Mouse (Mus musculus): Measurements from ENCODE around the gene Kcnd3. TPM values are rescaled to one million over a fixed set of nuclear protein-coding genes. Genes with fewer than 3 reads are reported as not detected.

Gene Kcnd3
- total RNA-seq, 4 experiments from 2014 or later, result 5.2 to 15.0 (median 10.0) TPM

DNA sequence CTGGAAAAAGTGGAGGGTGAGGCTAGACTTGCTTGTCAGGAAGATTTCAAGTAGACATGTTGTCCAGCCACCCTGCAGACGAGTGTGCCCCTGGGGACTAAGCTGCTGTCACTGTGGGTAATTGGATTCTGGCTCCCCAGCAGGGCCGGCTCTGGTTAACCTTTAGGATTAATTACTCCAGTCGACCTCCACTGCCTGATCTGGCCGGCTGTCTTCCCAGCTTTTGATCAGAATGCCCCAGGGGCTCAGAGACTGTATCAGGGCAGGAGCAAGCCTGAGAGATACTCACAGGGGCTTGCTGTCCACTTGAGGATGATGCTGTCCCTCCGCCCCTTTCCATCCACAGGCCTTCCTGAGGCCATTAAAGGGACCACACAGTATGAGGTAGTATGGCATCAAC lies 77.6 kb downstream of the Kcnd3 start:
- DNase-seq, result no peak

DNA sequence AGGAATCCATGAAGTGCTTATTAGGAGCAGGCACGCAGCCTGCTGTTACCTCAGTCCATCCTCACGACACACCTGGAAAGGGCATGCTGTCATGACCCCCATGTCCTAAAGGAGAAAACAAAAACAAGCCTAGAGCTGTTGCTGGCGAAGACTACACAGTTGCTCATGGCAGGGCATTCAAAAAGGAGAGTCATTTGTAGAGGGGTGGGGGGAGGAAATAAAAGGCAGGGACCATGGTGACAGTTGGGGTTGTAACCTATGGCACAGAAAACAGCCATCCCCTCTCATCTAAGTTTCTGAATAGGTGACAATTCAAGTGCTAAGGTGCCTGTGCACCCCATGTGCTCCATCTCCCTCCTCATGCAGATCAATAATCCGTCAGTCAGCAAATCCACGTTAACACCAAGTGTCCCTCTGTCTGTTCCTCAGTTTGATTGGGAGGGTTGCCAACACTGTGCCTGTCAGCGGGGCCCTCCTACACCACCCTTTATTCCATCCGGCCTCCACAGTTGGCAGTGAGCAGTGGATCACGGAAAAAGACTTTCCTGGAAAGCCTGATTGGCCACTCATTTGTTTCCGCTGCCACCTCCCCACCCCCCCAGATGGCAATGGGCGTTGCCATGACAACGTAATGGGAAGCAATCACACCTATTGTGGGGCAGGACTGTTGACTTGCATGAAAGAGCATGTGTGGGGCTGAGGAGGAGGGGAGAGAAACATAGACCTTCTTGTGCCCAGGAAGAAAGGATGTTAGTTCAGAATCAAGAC lies 78.4 kb downstream of the Kcnd3 start:
- DNase-seq, result no peak

DNA sequence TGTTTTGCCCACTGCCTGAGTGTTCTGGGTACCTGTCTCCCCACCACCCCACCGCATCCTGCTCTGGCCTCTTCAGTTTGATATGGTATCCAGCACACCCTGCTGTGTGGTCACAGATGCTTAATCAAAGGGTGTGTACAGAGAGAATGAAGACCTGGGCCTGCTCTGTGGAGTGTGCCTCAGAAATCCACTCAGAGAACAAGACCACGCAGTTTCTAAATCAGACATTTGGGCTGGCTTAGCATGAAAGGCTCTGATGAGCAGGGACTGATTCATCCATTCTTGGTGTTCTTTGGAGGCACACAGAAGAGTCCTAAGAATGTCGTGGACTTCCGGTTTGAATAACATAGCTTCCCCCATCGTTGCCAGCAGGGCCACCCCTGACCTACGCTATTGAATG lies 86.3 kb downstream of the Kcnd3 start:
- no peak for DNase-seq

GRCm38 (mm10) chr3:105538819-105539607 lies 86.9 kb downstream of the Kcnd3 start:
- DNase-seq, result no peak

GRCm38 (mm10) chr3:105542741-105543140 lies 90.6 kb downstream of the Kcnd3 start:
- no peak for DNase-seq

DNA sequence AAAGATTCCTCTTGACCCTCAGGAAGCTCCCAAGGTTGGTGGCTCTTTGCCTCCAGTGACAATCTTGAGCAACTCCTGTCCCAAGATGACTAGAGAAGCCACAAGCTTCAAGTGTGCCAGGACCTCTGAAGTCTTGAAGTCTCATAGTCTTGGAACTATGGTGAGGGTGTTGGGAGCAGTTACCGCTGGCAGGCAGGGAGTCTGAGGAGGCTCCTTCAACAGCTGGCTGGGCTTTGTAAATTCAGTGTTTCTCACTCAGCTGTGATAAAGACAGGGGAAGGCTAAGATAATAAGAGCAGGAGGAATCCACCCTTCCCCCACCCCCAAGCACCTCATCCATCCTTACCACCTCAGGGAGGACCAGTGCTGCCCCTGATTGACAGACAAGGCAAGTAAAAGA lies 92.0 kb downstream of the Kcnd3 start:
- no peak for DNase-seq

DNA sequence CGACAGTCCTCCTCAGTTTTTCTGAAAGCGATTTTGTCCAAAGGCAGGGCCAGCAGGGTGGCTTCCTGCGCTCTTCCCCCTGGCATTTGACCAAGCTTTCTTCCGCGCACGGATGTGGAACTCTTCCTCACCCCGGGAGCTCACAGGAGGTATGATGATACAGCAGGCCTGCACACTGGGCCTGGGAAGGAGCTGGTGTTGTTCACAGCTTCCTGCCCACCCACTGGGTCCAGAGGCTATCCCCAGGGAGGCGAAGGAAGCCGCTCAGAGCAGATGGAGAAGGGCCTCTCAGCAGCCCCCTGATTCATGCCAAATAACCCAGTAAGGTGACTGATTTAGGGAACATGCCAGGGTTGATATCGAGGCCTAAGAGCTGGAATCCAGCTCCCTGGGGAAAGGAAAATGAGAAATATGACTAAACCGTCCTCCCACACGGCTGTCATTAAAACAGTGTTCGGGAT lies 94.5 kb downstream of the Kcnd3 start:
- no peak for DNase-seq

- no peak for DNase-seq
These were observed 96.1 kb downstream of the Kcnd3 start for GRCm38 (mm10) chr3:105548074-105548771.

DNA sequence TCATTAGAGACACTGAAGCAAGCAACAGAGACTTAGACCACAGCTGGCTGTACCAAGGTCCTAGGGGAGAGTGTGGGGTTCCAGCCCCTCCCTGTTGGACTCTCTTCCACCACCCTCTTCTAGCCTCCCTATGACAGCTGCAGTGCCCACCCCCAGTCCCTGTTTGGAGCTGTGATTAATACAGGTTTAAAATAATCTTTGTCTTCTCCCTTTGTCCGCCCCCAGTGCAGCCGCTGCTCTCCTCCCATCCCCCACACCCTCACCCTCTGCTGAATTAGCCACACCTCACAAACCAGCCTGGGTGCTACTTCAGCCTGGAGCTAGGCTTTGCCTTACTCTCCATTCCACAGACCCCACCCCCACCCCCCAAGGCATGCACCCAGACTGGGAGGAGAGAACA lies 107.3 kb downstream of the Kcnd3 start:
- DNase-seq, result no peak

- DNase-seq, result no peak
These were observed 114.8 kb downstream of the Kcnd3 start for GRCm38 (mm10) chr3:105566973-105567372.

DNA sequence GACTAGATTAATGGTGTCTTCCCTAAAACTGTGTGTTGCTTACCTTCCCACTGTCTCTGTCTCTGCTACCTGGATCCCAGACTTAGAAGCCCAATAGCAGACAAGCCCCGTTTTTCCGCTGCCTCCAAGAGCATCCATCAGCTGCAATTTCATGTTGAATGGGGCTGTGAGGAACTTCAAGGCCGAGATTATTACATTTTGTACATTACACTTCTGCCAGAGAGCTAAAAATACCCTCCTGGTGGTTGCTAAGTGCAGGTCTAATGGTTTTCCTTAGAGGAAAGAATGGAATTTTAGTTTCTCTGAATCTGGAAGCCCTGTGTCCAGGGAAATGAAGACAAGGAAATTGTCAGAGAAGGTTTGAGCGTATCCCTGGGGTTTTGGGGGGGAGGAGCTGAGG lies 115.3 kb downstream of the Kcnd3 start:
- DNase-seq, result no peak

DNA sequence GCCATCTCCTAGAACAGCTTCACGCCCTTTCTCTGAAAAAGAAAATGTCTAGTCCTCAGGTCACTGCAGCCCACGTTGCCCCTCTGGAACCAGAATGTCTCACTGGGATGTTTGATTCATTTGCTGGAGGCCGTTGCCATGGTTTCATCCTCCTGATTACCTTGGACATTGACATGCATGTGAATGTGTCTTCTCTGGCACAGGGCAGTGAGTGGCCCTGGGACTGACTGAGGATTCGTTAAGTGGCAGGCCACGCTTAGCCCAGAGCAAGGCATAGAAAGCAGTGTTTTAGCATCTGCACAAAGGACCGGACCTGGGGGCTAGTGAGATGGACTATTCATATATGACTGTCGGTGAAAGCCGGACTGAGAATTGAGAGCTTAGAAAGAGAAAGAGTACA lies 116.3 kb downstream of the Kcnd3 start:
- no peak for DNase-seq

DNA sequence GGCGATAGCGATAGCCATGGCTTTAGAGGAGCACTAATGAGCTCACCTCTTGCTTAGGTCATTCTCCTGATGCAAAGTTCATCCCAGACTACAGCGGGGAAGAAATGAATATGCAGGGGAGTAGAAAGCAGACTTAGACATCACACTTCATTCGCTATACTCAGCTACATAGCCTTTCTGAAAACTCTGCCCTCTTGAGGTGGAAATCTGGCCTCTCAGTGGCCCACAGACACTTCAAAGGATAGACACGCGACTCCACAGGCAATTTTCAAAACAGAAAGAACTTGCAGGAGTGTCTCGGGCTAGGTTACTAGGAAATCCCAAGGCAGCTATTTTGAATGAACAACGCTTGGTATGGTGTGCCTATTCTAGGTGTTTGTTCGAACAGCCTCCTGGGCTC lies 116.7 kb downstream of the Kcnd3 start:
- DNase-seq, result no peak

DNA sequence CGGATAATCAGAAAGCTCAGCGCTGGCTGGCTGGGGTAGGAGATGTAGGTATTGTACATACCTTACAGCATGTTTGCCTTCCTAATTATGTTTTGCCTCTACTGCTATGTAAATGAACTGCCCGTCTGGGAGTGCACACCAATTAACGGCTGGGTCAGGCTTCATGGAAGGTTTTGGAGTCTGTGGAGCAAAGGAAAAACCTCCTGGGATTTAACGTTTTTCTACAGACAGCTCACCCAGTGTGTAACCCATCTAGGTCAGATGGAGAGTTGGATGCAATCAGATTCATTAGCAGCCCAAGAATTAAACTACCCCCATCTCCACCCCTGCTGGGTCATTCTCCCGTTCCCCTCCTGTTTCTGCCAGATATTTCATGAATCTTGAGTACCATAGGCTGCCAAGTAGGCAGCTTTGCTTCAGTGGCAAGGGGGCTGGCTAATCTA lies 117.2 kb downstream of the Kcnd3 start:
- DNase-seq, result no peak

GRCm38 (mm10) chr3:105569950-105570349 lies 117.8 kb downstream of the Kcnd3 start:
- DNase-seq, result no peak

DNA sequence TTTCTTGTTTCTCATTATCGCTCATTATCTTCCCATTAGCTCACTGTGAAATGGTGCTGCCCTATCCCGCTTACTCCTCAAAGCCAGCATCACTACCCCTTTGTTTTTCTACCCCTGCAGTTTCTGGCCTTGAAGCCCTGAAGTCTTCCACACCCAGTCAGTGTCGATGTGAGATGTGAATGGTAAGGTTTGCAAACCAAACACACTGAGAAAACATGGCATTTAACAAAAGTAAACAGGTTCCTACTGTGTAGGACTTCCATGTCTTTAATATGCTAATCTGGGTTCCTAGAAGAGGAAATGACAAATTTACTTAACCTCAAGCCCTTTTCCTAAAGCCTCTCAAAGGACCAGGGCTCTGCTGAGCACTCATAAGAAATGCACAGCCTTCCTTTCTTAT lies 118.7 kb downstream of the Kcnd3 start:
- no peak for DNase-seq

DNA sequence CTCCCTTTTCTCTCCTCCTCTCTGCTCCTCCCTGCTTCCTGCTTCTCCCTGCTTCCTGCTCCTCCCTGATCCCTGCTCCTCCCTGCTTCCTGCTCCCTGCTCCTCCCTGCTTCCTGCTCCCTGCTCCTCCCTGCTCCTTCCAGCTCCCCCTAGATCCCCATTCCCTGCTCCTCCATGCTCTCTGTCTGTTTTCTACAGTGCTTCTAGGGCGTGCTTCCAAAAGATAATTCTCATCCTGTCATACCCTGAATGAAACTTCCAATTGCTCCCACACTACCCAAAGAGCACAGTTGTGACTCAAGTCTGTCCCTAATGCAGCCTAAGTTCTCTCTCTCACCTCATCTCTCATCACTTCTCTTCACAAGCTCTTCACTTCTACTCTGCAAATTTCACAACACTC lies 119.8 kb downstream of the Kcnd3 start:
- no peak for DNase-seq

DNA sequence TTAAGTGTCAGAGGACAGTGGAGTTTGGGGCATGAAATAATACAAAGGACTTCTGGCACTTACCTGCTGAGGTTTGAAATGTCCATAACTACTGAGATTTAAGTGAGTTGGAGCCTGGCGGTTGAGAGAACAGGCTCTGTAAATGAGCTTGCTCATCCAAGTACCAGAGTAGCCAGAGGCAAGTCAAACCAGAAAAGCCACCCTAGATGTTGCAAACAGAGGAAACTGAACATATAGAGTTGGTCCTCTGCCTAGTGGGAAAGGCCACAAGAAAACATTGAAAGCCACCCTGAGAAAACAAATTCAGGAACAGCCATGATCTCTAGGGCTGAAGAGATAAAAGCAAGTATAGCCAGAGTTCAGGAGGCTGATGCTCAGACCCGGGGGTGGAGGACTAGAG lies 121.0 kb downstream of the Kcnd3 start:
- DNase-seq, result no peak

GRCm38 (mm10) chr3:105578320-105578719 lies 126.2 kb downstream of the Kcnd3 start:
- no peak for DNase-seq

DNA sequence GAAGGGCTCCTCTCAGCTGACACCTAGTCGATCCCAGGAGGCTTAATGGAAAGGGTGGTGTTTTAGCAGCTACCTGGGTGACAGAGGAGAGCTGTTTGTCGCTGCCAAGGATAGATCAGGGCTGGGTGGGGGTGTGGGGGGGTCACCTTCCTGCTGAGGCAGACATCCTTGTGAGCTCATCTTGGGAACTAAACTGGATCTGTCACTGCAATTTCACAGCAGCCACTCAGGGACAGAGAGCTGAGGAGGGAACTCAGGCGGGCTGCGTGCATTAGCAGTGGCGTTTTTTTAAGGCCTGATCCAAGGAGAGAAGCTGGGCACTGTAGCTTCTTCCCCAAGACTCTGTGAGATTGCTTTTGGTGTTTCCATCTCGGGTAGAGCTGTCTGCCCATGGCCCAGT lies 129.0 kb downstream of the Kcnd3 start:
- DNase-seq, result no peak

DNA sequence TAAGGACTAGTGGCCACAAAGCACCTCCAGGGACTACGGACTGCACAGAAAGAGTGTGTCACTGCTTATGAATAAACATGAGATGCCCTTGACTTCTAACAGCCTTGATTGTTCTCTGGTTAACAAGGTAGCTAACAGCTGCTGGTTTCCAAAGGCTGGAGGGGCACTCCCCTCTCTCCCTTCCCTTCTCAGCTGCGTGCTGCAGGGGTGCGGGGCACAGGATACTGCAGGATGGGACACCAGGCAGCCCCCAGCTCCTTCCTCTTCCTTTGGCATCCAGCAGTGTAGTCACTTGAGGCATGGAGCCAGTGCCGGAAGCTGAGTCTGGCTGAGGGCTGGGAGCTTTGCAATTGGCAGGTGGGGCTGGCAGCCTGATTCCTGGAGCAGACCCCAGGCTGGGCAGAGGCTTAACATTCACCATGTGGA lies 133.6 kb downstream of the Kcnd3 start:
- DNase-seq, result no peak

DNA sequence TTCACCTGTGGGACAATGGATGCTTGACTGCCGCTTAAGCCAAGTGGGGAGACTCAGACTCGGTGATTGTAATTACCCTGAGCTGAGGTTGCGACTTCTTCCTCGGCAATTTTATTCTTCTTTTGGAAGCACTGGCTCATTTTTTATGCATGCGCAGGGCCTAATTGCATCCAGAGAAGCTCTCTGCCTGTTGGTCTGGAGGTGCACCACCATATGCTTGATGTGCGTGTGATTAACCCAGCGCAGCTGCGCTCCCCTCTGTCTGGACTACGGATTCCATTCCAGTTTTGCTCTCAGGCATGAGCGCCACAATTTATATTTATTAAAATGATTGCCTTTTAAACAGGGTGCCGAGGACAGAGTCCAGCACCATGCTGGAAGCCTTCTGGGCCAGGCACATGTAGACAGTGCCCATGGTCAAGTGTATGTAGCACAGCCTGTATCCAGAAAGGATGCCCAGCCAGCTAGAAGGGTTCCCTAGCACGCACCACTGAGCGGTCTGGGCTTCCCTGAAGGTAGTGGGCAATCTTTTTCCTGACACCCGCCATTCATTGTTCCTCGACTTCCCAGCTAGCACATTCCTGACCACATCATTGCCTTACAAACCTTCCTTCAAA lies 138.0 kb downstream of the Kcnd3 start:
- no peak for DNase-seq

GRCm38 (mm10) chr3:105591766-105592165 lies 139.6 kb downstream of the Kcnd3 start:
- DNase-seq, result no peak
